25 mouse cellular contexts compared by ENCODE assay signal in genomic region chr6:127841326-127841725, GRCm38 (mm10). TPM values are rescaled to one million over a fixed set of nuclear protein-coding genes. Genes with fewer than 3 reads are reported as not detected.
"Had no signal": no experiment of that assay in that cellular context is flagged by ENCODE, and none has a peak within 500 bp of the region (broad histone marks: within the 10 kb centered on the region; RNA-seq: fewer than 3 reads in every experiment).

No protein-coding gene starts in this region.

- DNase-seq: gastrocnemius, postnatal 14 days; gastrocnemius, postnatal 36 days; heart, adult 18-20 months; heart, postnatal 14 days; heart, postnatal 36 days; kidney, adult 11 months; kidney, adult 2 months; kidney, adult 9 months; kidney, postnatal 14 days; kidney, postnatal 36 days; layer of hippocampus, adult 9-11 months; layer of hippocampus, postnatal 36 days; left cerebral cortex, postnatal 4 days had no signal

- H3K4me3 ChIP-seq: heart, embryonic 13.5 days; heart, embryonic 15.5 days; hindbrain, embryonic 13.5 days; hindbrain, embryonic 15.5 days; kidney, embryonic 15.5 days; limb, embryonic 13.5 days; limb, embryonic 15.5 days; liver, embryonic 12.5 days had no signal

- H3K27me3 ChIP-seq: heart, embryonic 13.5 days; heart, embryonic 15.5 days; hindbrain, embryonic 15.5 days; kidney, embryonic 15.5 days; limb, embryonic 13.5 days; limb, embryonic 15.5 days; liver, embryonic 12.5 days had no signal

- H3K36me3 ChIP-seq: heart, embryonic 13.5 days; heart, embryonic 15.5 days; hindbrain, embryonic 13.5 days; hindbrain, embryonic 15.5 days; kidney, embryonic 15.5 days; limb, embryonic 13.5 days; limb, embryonic 15.5 days; liver, embryonic 12.5 days had no signal

- H3K27ac ChIP-seq: heart, embryonic 13.5 days; heart, embryonic 15.5 days; hindbrain, embryonic 13.5 days; hindbrain, embryonic 15.5 days; hindbrain, postnatal 0 days; kidney, embryonic 15.5 days; kidney, postnatal 0 days; limb, embryonic 13.5 days; limb, embryonic 15.5 days; liver, embryonic 12.5 days; liver, embryonic 14.5 days had no signal

- H3K4me1 ChIP-seq: heart, embryonic 13.5 days; heart, embryonic 15.5 days; hindbrain, embryonic 13.5 days; hindbrain, embryonic 15.5 days; kidney, embryonic 15.5 days; limb, embryonic 13.5 days; limb, embryonic 15.5 days; liver, embryonic 12.5 days had no signal

RNA-seq across cellular contexts. Expression of gene Tspan11, which starts 46.1 kb away (rescaled TPM):
- polyA plus RNA-seq: liver, adult 2 months had no signal
